Mouse (Mus musculus) spleen, postnatal 36 days (tissue): Measurements from ENCODE around the gene Rufy3.

ENCODE experiments used
- DNase-seq, 2 experiments: peaks; one replicate each; pipeline ENCODE4 v3.0.0; 2022; ENCODE audit warnings: low spot score in 2 of 2, mixed read lengths in 1 of 2

Gene Rufy3

DNA sequence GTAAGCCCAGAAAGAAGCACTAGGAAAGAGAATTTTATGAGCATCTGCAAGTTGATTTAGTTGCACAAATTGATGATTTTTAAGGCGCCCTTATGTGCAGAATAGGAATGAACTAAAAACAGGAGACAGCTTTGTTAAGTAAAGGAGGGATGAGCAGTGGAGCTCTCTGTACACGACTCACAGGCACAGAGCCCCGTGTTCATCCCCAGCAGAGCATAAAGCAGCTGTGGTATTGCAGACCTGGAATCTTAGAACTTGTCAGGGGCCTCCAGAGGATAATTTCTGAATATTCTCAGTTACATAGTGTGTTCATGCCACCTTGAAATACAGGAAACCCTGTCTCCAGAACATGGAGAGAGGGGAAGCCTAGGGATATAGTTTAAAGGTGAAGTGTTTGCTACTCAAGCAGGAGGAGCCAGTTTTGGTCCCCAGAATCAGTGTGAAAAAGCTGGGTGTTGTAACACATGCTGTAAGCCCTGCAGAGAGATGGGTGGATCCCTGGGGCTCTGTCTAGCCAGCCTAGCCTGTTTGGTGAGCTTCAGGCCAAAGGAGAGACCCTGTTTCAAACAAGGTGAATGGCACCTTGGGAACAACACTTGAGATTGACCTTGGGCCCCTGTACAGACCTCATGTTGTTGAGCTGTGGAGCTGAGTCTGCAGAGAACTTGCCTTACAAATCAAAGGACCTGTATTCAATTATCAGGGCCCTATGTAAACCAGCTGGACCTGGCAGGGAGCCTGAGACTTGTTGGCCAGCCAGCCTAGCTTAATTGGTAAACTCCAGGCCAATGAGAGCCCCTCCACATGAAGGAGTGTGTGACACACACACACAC is 10.9 kb downstream of the Rufy3 start:
- no peak for DNase-seq

GRCm38 (mm10) chr5:88580681-88581080 is 15.8 kb downstream of the Rufy3 start:
- DNase-seq: no peak

- DNase-seq: no peak
Measured at GRCm38 (mm10) chr5:88581343-88581742, 16.5 kb downstream of the Rufy3 start.

DNA sequence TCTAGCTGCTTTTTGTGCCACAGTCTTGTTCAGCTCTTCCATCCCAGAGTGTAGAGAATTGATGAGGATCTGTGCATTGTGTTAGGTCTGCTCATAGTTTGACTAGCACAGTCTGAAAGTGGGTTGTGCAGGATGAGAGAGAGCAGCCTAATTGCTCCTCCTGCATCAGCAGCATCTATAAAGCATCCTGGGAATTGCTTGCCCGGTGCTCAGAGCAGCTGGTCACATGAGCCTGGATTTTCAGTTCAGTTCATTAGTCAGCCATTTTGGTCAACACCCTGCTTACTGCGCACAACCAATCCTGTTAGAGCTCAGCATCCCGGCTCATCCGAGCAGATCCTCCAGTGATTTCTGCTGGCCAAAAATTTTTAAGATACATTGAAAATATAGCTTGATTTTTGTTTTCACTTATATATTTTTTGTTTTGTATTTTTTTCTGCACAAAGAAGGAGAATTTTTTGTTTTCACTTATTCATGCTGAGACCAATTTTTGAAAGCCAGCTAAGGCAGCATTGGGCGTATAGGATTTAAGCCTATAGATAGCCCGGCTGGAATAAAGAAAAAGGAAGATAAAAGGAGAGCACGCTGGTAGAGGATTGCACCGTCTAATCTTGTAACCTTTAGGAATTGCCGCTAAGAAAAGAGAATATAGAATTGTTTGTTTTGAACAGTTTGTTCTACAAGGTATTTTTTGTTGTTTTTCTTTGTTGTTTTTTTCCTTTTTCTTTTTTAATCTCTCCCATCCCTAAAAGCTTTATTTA is 18.6 kb downstream of the Rufy3 start:
- no peak for DNase-seq

DNA sequence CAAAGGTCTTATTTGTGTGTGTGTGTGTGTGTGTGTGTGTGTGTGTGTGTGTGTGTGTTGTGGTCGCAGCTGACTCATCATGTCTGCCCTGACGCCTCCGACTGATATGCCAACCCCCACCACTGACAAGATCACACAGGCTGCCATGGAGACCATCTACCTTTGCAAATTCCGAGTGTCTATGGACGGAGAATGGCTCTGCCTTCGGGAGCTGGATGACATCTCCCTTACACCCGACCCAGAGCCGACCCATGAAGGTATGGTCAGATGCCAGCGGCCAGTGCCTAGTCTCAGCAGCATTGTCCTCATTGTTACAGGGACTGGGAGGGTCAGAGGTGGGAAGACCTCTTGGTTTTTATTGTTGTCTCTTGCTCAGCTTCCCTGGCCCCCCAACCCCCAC is 19.2 kb downstream of the Rufy3 start:
- DNase-seq: no peak

GRCm38 (mm10) chr5:88586407-88587174 is 21.8 kb downstream of the Rufy3 start:
- DNase-seq: no peak

- DNase-seq: no peak
Measured at GRCm38 (mm10) chr5:88587211-88587934, 22.5 kb downstream of the Rufy3 start.

GRCm38 (mm10) chr5:88588481-88588880 is 23.6 kb downstream of the Rufy3 start:
- DNase-seq: no peak

GRCm38 (mm10) chr5:88593421-88594172 is 28.8 kb downstream of the Rufy3 start:
- no peak for DNase-seq

DNA sequence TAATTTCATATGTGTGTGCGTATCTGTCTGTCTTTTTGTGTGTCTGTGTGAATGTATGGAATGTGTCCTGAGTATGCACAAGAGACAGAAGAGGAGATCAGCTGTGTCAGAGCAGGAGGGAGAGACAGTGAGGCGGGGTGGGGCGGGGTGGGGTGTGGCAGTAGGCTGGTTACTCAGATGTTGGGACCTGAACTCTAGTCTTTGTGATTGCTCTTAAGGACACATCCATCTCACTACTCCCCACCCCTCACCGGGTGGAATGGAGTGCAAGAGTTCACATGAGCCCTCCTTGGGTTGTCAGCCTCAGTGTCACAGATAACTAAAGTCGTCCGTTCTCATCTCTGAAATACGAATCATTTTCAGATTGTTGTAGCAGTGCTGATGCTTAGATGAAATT is 29.3 kb downstream of the Rufy3 start:
- no peak for DNase-seq

DNA sequence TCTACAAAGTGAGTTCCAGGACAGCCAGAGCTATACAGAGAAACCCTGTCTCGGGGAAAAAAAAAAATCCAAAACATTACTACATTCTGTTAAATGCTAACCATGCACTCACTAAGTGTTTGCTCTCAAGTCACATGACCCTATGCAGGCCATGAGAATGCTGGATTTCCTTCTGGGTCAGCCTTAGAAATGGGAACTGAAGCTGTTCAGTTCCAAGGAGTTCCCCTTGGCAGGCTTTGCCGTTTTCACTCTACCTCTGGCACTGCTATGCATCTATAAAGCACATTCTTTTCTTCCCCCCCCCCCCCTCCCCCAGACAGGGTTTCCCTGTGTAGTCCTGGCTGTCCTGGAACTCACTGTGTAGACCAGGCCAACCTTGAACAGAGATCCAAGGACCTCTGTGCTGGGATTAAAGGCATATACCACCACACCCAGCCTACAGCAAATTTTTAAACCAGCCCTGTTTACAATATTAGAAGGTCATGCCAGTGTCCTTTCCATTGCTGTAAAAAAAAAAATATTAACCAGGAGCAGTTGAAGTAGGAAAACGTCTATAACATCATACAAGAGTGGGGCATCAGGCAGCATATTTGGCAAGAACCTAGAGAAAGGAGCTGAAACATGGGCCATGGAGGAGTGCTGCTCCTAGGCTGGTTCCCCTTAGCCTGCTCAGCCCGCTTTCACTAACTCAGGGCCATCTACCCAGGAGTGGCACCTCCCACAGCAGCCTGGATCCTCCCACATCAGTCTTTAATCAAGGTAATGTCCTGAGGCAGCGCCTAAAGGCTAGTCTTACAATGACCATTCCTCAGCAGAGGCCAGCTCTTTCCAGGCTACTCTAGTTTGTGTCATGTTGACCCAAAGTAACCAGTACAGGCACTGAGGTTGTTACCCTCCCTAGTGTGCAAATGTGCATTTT is 31.0 kb downstream of the Rufy3 start:
- DNase-seq: no peak

- no peak for DNase-seq
Measured at GRCm38 (mm10) chr5:88598961-88599360, 34.1 kb downstream of the Rufy3 start.

DNA sequence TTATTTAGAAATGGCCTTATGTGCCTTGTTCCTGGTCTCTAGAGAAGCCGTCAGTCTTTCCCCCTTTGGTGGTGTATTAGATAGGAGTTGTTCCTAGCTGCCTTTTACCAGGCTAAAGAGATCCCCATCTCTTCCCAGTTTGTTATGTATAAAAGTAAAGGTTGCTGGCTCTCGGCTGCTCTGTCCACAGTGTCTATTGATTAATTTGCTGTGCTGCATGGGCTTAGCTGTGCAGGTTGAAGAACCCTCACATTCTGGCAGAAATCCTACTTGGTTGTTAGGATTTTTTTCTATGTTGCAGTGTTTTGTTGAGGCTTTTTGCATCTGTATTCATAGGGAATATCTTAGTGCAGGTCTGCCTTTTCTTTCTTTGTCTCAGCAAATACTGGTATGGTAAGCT is 37.2 kb downstream of the Rufy3 start:
- DNase-seq: no peak

- DNase-seq: no peak
Measured at GRCm38 (mm10) chr5:88602713-88603112, 37.9 kb downstream of the Rufy3 start.

GRCm38 (mm10) chr5:88604046-88604445 is 39.2 kb downstream of the Rufy3 start:
- DNase-seq: no peak

- no peak for DNase-seq
Measured at GRCm38 (mm10) chr5:88604641-88605358, 40.0 kb downstream of the Rufy3 start.

GRCm38 (mm10) chr5:88614129-88614528 is 49.3 kb downstream of the Rufy3 start:
- no peak for DNase-seq

- no peak for DNase-seq
Measured at GRCm38 (mm10) chr5:88616988-88617387, 52.1 kb downstream of the Rufy3 start.

- DNase-seq: peak in 1 of 2 experiments; percentile 37
Measured at GRCm38 (mm10) chr5:88627545-88627944, 62.7 kb downstream of the Rufy3 start.
